Mouse (Mus musculus): ENCODE measurements around the gene Lrrc49.

GRCm38 (mm10) chr9:60558507-60558906 lies 129.5 kb downstream of the Lrrc49 start:
- TF ChIP-seq POLR2A (IDR thresholded peaks at IDR 0.05; ENCODE audit: extremely low read depth, insufficient read depth, low read length), result no peak
- TF ChIP-seq CTCF (IDR thresholded peaks at IDR 0.05; ENCODE audit: extremely low read depth, insufficient read depth, low read length), result no peak
